Mouse (Mus musculus) limb, embryonic 13.5 days (tissue): Measurements from ENCODE around the gene Nfkbiz. TPM values are rescaled to one million over a fixed set of nuclear protein-coding genes. Genes with fewer than 3 reads are reported as not detected.
A peak's percentile ranks its signal among the peaks of the same experiment; 100 is the strongest.
"Not testable (repeated sequence)": the region's sequence is repeated elsewhere in the genome, so short reads cannot be mapped to it uniquely, and the experiment has no call there.

Experiments used
- ATAC-seq: fragments of 200-750 bp; cut with Nextera tagmentation; 2 replicates; pipeline ENCODE4 v1.8.0; 2017; ENCODE audit warnings: low read depth, moderate number of reproducible peaks, moderate TSS enrichment; ENCODE audit not compliant: low FRiP score
- H3K27ac ChIP-seq: fragments of 300-500 bp; sonication (generic); 2 replicates; pipeline ENCODE4 v1.5.1; 2015; ENCODE audit warnings: inconsistent platforms, mild to moderate bottlenecking, moderate library complexity
- H3K27me3 ChIP-seq: fragments of 300-500 bp; sonication (generic); 2 replicates; pipeline ENCODE4 v1.6.1; 2015; ENCODE audit warnings: mild to moderate bottlenecking, inconsistent platforms
- H3K36me3 ChIP-seq: fragments of 300-500 bp; sonication (generic); 2 replicates; pipeline ENCODE4 v1.6.1; 2015; ENCODE audit warnings: inconsistent platforms, mild to moderate bottlenecking, moderate library complexity
- H3K4me1 ChIP-seq: fragments of 300-500 bp; sonication (generic); 2 replicates; pipeline ENCODE4 v1.6.1; 2015; ENCODE audit warnings: inconsistent platforms
- H3K4me2 ChIP-seq: fragments of 300-500 bp; sonication (generic); replicated peaks from 2 replicates; pipeline ENCODE4 v1.6.1; 2015; ENCODE audit warnings: inconsistent platforms, mild to moderate bottlenecking, moderate library complexity
- H3K4me3 ChIP-seq: fragments of 300-500 bp; sonication (generic); 2 replicates; pipeline ENCODE4 v1.5.1; 2015; ENCODE audit warnings: moderate library complexity, mild to moderate bottlenecking, inconsistent platforms
- H3K9ac ChIP-seq: fragments of 300-500 bp; sonication (generic); 2 replicates; pipeline ENCODE4 v1.6.1; 2015; ENCODE audit warnings: mild to moderate bottlenecking, inconsistent platforms
- H3K9me3 ChIP-seq: fragments of 300-500 bp; sonication (generic); 2 replicates; pipeline ENCODE4 v1.6.1; 2016; ENCODE audit warnings: inconsistent platforms
- WGBS: fragments of 180-500 bp; shearing (Covaris S2); methylation state at CpG from one replicate; pipeline ENCODE4 v1.1.7; 2015; 5-methylcytosine and 5-hydroxymethylcytosine counted together
- polyA plus RNA-seq: library from polyadenylated mRNA; unstranded; fragments of >200 nt; fragmentation: Nextera tagmentation; extraction: Ambion mirVana; gene quantifications from 2 replicates; pipeline ENCODE4 v1.2.1, GENCODE M21; 2015

The Nfkbiz gene
- polyA plus RNA-seq, 1 experiment from 2014 or later, result 4.6 TPM

DNA sequence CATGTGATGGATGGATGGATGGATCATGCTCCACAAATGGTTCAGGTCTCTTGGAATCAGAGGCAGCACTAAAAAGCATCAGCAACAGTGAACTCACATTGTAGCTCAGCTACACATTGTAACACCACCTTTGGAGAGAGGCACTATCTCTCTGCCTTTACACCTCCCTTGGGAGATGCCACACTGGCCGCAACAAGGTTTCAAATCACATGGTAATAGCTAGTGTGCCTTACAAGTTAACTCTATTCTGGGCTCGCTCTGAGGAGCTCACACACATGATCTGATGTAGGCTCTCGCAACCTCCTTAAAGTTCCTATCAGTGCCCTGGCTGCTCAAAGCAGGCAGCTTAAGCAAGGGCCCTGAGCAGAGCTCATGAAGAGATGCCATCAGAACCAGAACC is 11.8 kb upstream of the Nfkbiz start:
- H3K27me3 ChIP-seq, result no peaks in the 10 kb centered on the region
- H3K4me1 ChIP-seq, result no peaks in the 10 kb centered on the region
- ATAC-seq, result no peak
- H3K36me3 ChIP-seq, result peaks cover 4% of the 10 kb centered on the region; the same call in 1 of the 2 replicates
- no peak overlapping the region for H3K4me3 ChIP-seq
- H3K27ac ChIP-seq, result no peak overlapping the region
- no peaks in the 10 kb centered on the region for H3K9me3 ChIP-seq
- no peak overlapping the region for H3K9ac ChIP-seq
- 77% methylated on average over 3 of the region's 3 CpGs for WGBS
- H3K4me2 ChIP-seq, result no peak overlapping the region

DNA sequence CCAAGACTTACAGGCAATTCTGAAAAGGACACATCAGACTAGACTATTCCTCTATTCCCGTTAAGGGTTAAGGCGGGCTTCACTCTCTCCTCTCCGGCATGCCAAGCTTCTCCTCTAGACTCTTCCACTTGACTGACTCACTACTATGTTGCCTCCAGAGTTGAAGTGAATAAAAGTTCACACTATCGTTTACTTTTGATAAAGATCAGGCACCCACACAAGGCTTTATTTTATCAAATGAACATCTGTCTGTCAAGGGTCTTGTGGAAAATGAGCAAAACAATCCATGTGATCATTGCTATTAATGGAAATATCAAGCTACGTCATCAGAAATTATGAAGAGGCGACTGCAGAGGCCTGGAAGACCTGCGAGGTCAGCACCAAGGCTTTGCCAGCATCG is 9.0 kb upstream of the Nfkbiz start:
- Histone ChIP-seq H3K27ac (no peak overlapping the region), H3K4me1 (no peaks in the 10 kb centered on the region), H3K27me3 (no peaks in the 10 kb centered on the region), H3K4me2 (no peak overlapping the region), H3K9me3 (peaks cover 6% of the 10 kb centered on the region; the same call in 1 of the 2 replicates), H3K36me3 (peaks cover 14% of the 10 kb centered on the region), H3K4me3 (no peak overlapping the region), H3K9ac (no peak overlapping the region)
- 89% methylated on average over 8 of the region's 8 CpGs for WGBS
- no peak for ATAC-seq

DNA sequence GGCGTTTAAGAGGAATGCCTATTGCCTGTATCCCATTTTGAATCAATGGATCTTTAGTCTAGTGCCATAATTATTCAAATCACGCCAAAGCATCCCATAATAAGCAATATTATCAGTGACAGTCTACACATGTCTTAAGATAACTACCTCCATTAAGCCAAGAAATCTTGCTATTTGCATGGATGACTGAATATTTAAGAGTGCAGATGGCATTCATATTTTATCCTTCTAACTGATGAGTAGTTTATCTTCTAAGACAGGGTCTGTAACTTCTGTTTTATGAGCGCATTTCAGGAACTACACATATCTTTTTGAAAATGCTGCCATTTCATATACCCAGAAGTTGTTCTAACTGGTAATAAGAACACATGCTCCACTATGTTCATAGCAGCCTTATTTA is 6.1 kb upstream of the Nfkbiz start:
- Histone ChIP-seq H3K27me3 (no peaks in the 10 kb centered on the region), H3K9ac (no peak overlapping the region), H3K4me2 (no peak overlapping the region), H3K9me3 (peaks cover 6% of the 10 kb centered on the region; the same call in 1 of the 2 replicates), H3K36me3 (peaks cover 14% of the 10 kb centered on the region), H3K27ac (no peak overlapping the region), H3K4me1 (no peaks in the 10 kb centered on the region), H3K4me3 (no peak overlapping the region)
- ATAC-seq, result no peak
- 93% methylated on average over 3 of the region's 3 CpGs for WGBS

DNA sequence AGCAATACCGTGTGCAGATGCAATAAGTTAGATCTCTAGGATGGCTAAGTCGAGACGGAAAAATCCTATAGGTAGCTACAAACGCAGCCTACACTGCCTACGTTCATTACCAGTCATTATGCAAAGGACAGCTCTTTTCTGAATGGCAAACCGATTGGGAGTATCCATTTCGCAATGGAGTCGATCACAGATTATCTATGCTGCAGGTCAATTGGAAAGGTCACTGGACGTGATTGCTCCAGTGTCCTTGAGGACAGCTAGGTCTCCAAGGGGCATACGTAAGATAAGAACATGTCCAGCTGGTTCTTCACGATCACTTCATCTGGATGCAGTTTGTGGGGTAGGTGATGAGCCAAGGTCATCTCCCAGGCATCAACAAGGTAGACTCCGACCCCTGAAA is 5.2 kb upstream of the Nfkbiz start:
- no peak overlapping the region for H3K27ac ChIP-seq
- peaks cover 14% of the 10 kb centered on the region for H3K36me3 ChIP-seq
- 94% methylated on average over 12 of the region's 12 CpGs for WGBS
- H3K9ac ChIP-seq, result no peak overlapping the region
- no peak overlapping the region for H3K4me2 ChIP-seq
- H3K4me3 ChIP-seq, result no peak overlapping the region
- no peaks in the 10 kb centered on the region for H3K27me3 ChIP-seq
- no peak for ATAC-seq
- H3K9me3 ChIP-seq, result peaks cover 6% of the 10 kb centered on the region; the same call in 1 of the 2 replicates
- no peaks in the 10 kb centered on the region for H3K4me1 ChIP-seq

DNA sequence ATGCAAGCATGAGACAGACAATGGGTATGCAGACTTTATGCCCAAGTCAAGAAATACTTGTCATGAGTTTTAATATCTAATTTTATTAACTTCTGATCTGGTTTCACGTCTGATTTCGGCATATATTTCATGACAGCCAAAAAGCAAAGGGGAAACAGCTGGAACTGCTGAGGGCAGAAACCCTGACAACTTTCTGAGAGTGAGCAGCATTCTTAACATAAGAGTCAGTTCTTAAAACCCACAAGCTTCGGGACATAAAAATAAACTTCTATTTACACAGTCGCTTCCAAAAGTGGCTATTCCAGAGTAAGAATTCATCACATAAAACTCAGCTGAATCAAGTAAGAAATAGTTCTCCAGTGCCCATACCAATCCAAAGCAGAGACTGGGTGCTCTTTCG is 4.4 kb upstream of the Nfkbiz start:
- Histone ChIP-seq H3K4me3 (no peak overlapping the region), H3K9me3 (peaks cover 6% of the 10 kb centered on the region; the same call in 1 of the 2 replicates), H3K27ac (no peak overlapping the region), H3K36me3 (peaks cover 14% of the 10 kb centered on the region), H3K4me1 (peaks cover under 1% of the 10 kb centered on the region), H3K4me2 (no peak overlapping the region), H3K9ac (no peak overlapping the region), H3K27me3 (no peaks in the 10 kb centered on the region)
- ATAC-seq, result no peak
- WGBS, result 82% methylated on average over 5 of the region's 5 CpGs

DNA sequence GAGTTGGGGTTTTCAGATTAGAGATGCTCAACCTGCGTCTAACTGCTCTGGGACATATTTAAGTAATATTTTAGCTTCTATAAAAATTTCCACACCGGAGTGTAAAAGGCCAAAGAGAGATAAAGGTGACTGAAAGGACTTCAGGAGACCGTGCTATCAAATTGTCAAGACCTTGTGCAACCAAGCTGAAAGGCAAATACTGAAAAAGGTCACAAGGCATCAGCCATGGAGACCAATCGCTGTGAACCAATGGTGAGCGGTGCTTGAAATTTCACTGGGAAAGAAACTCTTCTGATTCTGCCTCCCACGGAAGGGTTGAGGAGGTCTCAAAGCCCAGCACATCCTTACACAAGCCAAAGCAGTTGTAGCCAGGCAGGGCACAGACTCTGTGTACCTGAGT is 2.8 kb upstream of the Nfkbiz start:
- WGBS, result 91% methylated on average over 6 of the region's 6 CpGs
- peaks cover 6% of the 10 kb centered on the region for H3K4me1 ChIP-seq
- peaks cover 6% of the 10 kb centered on the region; the same call in 1 of the 2 replicates for H3K9me3 ChIP-seq
- no peak for ATAC-seq
- H3K27ac ChIP-seq, result no peak overlapping the region
- peaks cover 10% of the 10 kb centered on the region for H3K36me3 ChIP-seq
- no peaks in the 10 kb centered on the region for H3K27me3 ChIP-seq
- H3K4me3 ChIP-seq, result no peak overlapping the region
- H3K4me2 ChIP-seq, result no peak overlapping the region
- no peak overlapping the region for H3K9ac ChIP-seq

DNA sequence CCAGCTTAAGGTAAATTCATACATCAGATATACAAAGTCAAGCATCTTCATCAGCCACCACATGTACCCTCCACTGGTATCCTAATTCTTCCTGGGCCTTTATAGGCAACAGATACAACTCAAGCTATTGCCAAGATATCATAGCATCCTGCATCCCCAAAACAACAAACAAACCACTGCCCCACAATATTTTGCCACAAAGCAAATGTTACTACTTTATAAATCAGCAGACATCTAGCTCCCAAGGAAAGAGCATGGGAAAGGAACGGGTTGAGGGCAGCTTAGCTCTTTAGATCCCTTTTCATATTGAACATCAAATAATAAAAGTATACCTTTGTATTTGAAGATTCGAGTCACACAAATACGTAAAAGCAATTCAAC is 580 bp downstream of the Nfkbiz start:
- H3K4me2 ChIP-seq, result peak overlapping the region; percentile 74
- no peak for ATAC-seq
- H3K9me3 ChIP-seq, result no peaks in the 10 kb centered on the region
- peaks cover 18% of the 10 kb centered on the region for H3K36me3 ChIP-seq
- peak overlapping the region; percentile 56 for H3K4me3 ChIP-seq
- H3K27ac ChIP-seq, result no peak overlapping the region
- H3K9ac ChIP-seq, result peak overlapping the region; percentile 82
- peaks cover 6% of the 10 kb centered on the region for H3K4me1 ChIP-seq
- H3K27me3 ChIP-seq, result no peaks in the 10 kb centered on the region
- 10% methylated on average over 3 of the region's 3 CpGs for WGBS

DNA sequence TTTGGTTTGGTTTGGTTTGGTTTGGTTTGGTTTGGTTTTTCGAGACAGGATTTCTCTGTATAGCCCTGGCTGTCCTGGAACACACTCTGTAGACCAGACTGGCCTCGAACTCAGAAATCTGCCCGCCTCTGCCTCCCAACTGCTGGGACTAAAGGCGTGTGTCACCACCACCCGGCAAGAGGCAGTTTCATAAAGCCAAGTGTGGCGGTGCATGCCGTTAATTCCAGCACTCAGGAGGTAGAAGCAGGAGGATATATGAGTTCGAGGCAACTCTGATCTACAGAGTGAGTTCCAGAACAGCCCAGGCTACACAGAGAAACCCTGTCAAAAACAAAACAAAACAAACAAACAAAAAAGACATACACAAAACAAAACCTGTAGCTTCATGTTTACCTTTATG is 1.0 kb downstream of the Nfkbiz start:
- H3K27me3 ChIP-seq, ATAC-seq, H3K9me3 ChIP-seq, H3K4me1 ChIP-seq, H3K27ac ChIP-seq, H3K9ac ChIP-seq: not testable (repeated sequence)
- H3K4me2 ChIP-seq, result peak overlapping the region; percentile 74
- peaks cover 22% of the 10 kb centered on the region for H3K36me3 ChIP-seq
- peak overlapping the region; percentile 56; the same call in 1 of the 2 replicates for H3K4me3 ChIP-seq
- WGBS, result 89% methylated on average over 8 of the region's 8 CpGs

DNA sequence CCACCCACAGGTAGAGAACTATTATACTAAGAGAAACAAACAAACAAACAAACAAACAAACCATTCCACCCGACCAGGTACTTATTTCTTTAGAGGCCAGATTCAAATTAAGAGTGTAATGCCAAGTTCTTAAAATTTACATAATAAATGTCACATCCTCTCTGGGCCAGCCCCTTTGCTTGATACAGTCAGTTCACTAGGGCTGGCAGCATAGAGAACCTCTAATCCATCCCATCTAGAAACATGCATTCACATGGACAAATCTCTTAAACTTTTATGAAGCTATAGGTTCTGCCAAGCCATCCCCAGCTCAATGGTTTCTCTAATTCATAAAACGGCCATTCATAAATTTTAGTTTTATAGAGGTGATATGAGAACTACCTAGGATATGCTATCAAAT is 1.5 kb downstream of the Nfkbiz start:
- ATAC-seq, result no peak
- Histone ChIP-seq H3K4me2 (no peak overlapping the region), H3K27ac (no peak overlapping the region), H3K9ac (no peak overlapping the region), H3K9me3 (no peaks in the 10 kb centered on the region), H3K27me3 (no peaks in the 10 kb centered on the region), H3K4me1 (peaks cover 6% of the 10 kb centered on the region), H3K4me3 (no peak overlapping the region), H3K36me3 (peaks cover 22% of the 10 kb centered on the region)
- WGBS, result 74% methylated on average over 2 of the region's 2 CpGs

DNA sequence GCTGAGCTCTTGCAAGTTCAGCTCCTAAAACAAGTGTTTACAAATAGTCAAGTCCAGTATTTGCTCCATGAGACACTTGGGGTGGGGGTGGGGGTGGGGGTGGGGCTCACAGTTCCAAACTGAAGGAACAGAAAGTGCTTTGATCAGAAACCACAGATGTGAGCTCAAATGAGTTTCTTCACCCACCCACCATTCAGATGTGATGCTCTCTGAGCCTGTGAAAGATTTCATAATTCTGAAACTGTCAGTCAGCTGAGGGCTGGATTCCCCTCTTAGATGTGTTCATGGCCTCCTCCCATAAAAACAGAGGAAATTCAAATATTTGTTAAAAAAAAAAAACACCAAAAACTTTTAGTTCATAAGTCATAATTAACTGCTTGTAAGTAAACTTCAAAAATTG is 2.9 kb downstream of the Nfkbiz start:
- no peaks in the 10 kb centered on the region for H3K27me3 ChIP-seq
- peaks cover 22% of the 10 kb centered on the region for H3K36me3 ChIP-seq
- no peak overlapping the region for H3K4me2 ChIP-seq

DNA sequence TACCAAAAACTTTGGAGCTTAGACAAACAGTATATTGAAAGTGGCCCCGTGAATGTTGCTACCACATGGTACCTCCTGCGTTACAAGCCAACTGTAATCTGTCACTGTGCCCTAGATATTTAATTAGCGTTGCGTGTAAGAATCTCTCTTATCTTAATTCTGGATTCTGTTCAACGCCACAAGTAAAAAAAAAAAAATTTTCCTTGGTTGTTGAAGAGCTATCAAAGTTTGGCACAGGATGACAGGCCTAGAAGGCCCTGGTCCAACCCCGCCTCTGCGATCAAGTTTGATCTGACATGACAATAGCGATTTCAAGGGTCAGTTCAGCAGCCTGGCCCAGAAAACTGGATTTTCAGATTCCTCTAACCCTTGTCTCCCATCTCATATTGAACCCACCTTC is 6.1 kb downstream of the Nfkbiz start:
- Histone ChIP-seq H3K36me3 (peaks cover 22% of the 10 kb centered on the region), H3K27ac (no peak overlapping the region), H3K4me1 (no peaks in the 10 kb centered on the region), H3K27me3 (no peaks in the 10 kb centered on the region), H3K9me3 (no peaks in the 10 kb centered on the region), H3K4me3 (no peak overlapping the region), H3K9ac (no peak overlapping the region), H3K4me2 (no peak overlapping the region)
- no peak for ATAC-seq
- WGBS, result 94% methylated on average over 8 of the region's 8 CpGs

More for the DNA sequence above, 2.9 kb downstream of the Nfkbiz start:
- no peak overlapping the region for H3K4me3 ChIP-seq
- no peaks in the 10 kb centered on the region for H3K9me3 ChIP-seq
- H3K9ac ChIP-seq, result no peak overlapping the region
- H3K27ac ChIP-seq, result no peak overlapping the region
- no peak for ATAC-seq
- H3K4me1 ChIP-seq, result peaks cover 6% of the 10 kb centered on the region

DNA sequence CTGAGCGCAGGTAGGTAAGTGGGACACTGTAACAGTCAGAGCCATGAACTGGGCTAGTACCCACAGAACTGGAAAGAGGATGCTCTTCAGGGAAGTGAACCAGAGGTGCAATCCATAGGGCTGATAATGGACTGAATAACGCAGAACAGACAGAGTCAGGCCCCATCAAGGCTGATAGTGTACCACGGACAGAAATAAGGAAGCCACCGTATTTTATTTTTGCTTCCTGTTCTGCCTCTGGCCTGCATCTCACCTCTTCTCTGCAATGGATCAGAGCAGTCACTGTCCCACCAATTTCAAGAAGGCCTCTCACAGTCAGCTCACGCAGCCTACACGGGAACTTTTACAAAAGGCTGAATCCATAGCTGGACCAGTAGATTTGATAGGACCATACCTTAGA is 6.7 kb downstream of the Nfkbiz start:
- no peak overlapping the region for H3K4me2 ChIP-seq
- H3K27me3 ChIP-seq, result no peaks in the 10 kb centered on the region
- no peak for ATAC-seq
- no peaks in the 10 kb centered on the region for H3K4me1 ChIP-seq
- 94% methylated on average over 6 of the region's 6 CpGs for WGBS
- H3K36me3 ChIP-seq, result peaks cover 22% of the 10 kb centered on the region
- no peak overlapping the region for H3K27ac ChIP-seq
- H3K9me3 ChIP-seq, result no peaks in the 10 kb centered on the region
- H3K9ac ChIP-seq, result no peak overlapping the region
- H3K4me3 ChIP-seq, result no peak overlapping the region

DNA sequence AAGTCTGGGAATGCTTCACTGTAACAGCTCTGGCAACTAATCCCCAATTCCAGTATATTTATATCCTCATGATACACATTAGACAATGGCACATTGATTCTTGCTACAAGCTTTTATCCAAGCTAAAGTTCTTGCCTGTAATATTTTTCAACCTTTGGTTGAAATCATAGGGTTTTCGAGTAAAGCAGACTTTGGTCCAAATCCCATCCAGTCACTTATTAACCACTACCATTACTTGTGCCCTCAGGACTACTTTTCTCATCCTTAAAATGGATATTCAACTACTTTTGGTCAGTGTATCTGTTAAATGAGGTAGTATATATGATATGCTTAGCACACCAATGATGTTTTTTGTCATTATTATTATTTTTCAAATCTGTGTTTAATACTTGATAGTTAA is 7.2 kb downstream of the Nfkbiz start:
- WGBS, result 92% methylated on average over 1 of the region's 1 CpGs
- Histone ChIP-seq H3K9me3 (no peaks in the 10 kb centered on the region), H3K27ac (no peak overlapping the region), H3K36me3 (peaks cover 22% of the 10 kb centered on the region), H3K4me2 (no peak overlapping the region), H3K9ac (no peak overlapping the region), H3K4me1 (no peaks in the 10 kb centered on the region), H3K27me3 (no peaks in the 10 kb centered on the region), H3K4me3 (no peak overlapping the region)
- no peak for ATAC-seq
